Mouse (Mus musculus) heart, embryonic 16.5 days (tissue): ENCODE results near the gene Sult3a1. TPM values are rescaled to one million over a fixed set of nuclear protein-coding genes. Genes with fewer than 3 reads are reported as not detected.
"Not testable (repeated sequence)": the region's sequence is repeated elsewhere in the genome, so short reads cannot be mapped to it uniquely, and the experiment has no call there.

Experiments
- ATAC-seq: fragments of 200-750 bp; cut with Nextera tagmentation; replicated peaks from 2 replicates; pipeline ENCODE4 v1.8.0; 2017; ENCODE audit warnings: moderate number of reproducible peaks; ENCODE audit not compliant: insufficient read depth, low FRiP score; ENCODE audit errors: extremely low read depth
- H3K27ac ChIP-seq: fragments of 300-500 bp; sonication (generic); 2 replicates; pipeline ENCODE4 v1.5.1; 2014; ENCODE audit warnings: mild to moderate bottlenecking, low read length, control low read depth, moderate library complexity
- H3K27me3 ChIP-seq: fragments of 300-500 bp; sonication (generic); 2 replicates; pipeline ENCODE4 v1.6.1; 2014; ENCODE audit warnings: low read length, mixed read lengths; ENCODE audit not compliant: control insufficient read depth, insufficient read depth
- H3K36me3 ChIP-seq: fragments of 300-500 bp; sonication (generic); 2 replicates; pipeline ENCODE4 v1.6.1; 2014; ENCODE audit not compliant: control insufficient read depth, insufficient read depth
- H3K4me1 ChIP-seq: fragments of 300-500 bp; sonication (generic); 2 replicates; pipeline ENCODE4 v1.6.1; 2014; ENCODE audit warnings: low read length, mixed read lengths; ENCODE audit not compliant: control insufficient read depth, insufficient read depth
- H3K4me2 ChIP-seq: fragments of 300-500 bp; sonication (generic); 2 replicates; pipeline ENCODE4 v1.6.1; 2014; ENCODE audit warnings: low read depth, mild to moderate bottlenecking, control low read depth, low read length
- H3K4me3 ChIP-seq: fragments of 300-500 bp; sonication (generic); 2 replicates; pipeline ENCODE4 v1.5.1; 2014; ENCODE audit warnings: mild to moderate bottlenecking, control low read depth, low read length
- H3K9ac ChIP-seq: fragments of 300-500 bp; sonication (generic); 2 replicates; pipeline ENCODE4 v1.6.1; 2014; ENCODE audit warnings: low read length, control low read depth
- H3K9me3 ChIP-seq: fragments of 300-500 bp; sonication (generic); replicated peaks from 2 replicates; pipeline ENCODE4 v1.6.1; 2016; ENCODE audit warnings: low read length; ENCODE audit not compliant: control insufficient read depth
- WGBS: fragments of 180-500 bp; shearing (Covaris S2); extraction: QIAGEN DNeasy Blood & Tissue Kit; methylation state at CpG from one replicate; pipeline ENCODE4 v1.1.7; 2014; 5-methylcytosine and 5-hydroxymethylcytosine counted together
- polyA plus RNA-seq: library from polyadenylated mRNA; unstranded; fragments of >200 nt; fragmentation: Nextera tagmentation; extraction: Ambion mirVana; gene quantifications from 2 replicates; pipeline ENCODE4 v1.2.1, GENCODE M21; 2015

Gene Sult3a1
- polyA plus RNA-seq, 1 experiment from 2014 or later = not detected

- not testable (repeated sequence) for H3K4me1 ChIP-seq, H3K9ac ChIP-seq, H3K36me3 ChIP-seq, H3K27ac ChIP-seq, H3K9me3 ChIP-seq, H3K27me3 ChIP-seq, H3K4me2 ChIP-seq, ATAC-seq, H3K4me3 ChIP-seq
- WGBS = 69% methylated on average over 1 of the region's 1 CpGs
Observed at GRCm38 (mm10) chr10:33901520-33901919, 44.0 kb downstream of the Sult3a1 start.

GRCm38 (mm10) chr10:33904530-33905481 is 47.3 kb downstream of the Sult3a1 start, which contains the start of gene Rsph4a:
Gene Rsph4a, plus strand, starts transcription at chr10:33905111.
- H3K4me3 ChIP-seq = peak within 1 kb of the TSS; percentile 64
- no peaks in the 10 kb centered on the region for H3K36me3 ChIP-seq
- peak; percentile 55 for ATAC-seq
- peak within 1 kb of the TSS; percentile 89 for H3K4me2 ChIP-seq
- no peaks in the 10 kb centered on the region for H3K9me3 ChIP-seq
- H3K9ac ChIP-seq = peak within 1 kb of the TSS; percentile 52
- peaks cover 3% of the 10 kb centered on the region; the same call in 1 of the 2 replicates for H3K4me1 ChIP-seq
- no peaks in the 10 kb centered on the region for H3K27me3 ChIP-seq
- H3K27ac ChIP-seq = no peak within 1 kb of the TSS
- WGBS = 6% methylated on average over 17 of the region's 17 CpGs

- H3K4me3 ChIP-seq = peak overlapping the region; percentile 64
- H3K9me3 ChIP-seq = no peaks in the 10 kb centered on the region
- peak overlapping the region; percentile 89 for H3K4me2 ChIP-seq
- peaks cover 3% of the 10 kb centered on the region; the same call in 1 of the 2 replicates for H3K4me1 ChIP-seq
- H3K9ac ChIP-seq = peak overlapping the region; percentile 52
- H3K36me3 ChIP-seq = no peaks in the 10 kb centered on the region
- WGBS = 3% methylated on average over 6 of the region's 6 CpGs
- H3K27me3 ChIP-seq = no peaks in the 10 kb centered on the region
- no peak overlapping the region for H3K27ac ChIP-seq
- no peak for ATAC-seq
Observed at GRCm38 (mm10) chr10:33905489-33905888, 48.0 kb downstream of the Sult3a1 start.

Other genes with a start within 250 kb of the Sult3a1 start
- gene Clvs2, start 233.0 kb upstream of the Sult3a1 start, polyA plus RNA-seq = not detected in 2 replicates
- not detected in 2 replicates for gene Sult3a2, start 71.0 kb upstream of the Sult3a1 start, polyA plus RNA-seq
- gene Rsph4a, start 47.4 kb downstream of the Sult3a1 start, polyA plus RNA-seq = 0.20 and 0.25 TPM in 2 replicates
- 13.1 and 14.1 TPM in 2 replicates for gene Zup1, start 93.5 kb downstream of the Sult3a1 start, polyA plus RNA-seq
- gene Rwdd1, start 161.9 kb downstream of the Sult3a1 start, polyA plus RNA-seq = 89.5 and 94.5 TPM in 2 replicates
- gene Trappc3l, start 179.9 kb downstream of the Sult3a1 start, polyA plus RNA-seq = not detected in 2 replicates
- not detected in 2 replicates for gene Calhm4, start 186.6 kb downstream of the Sult3a1 start, polyA plus RNA-seq
- 1.8 TPM in 2 replicates for gene Calhm5, start 238.8 kb downstream of the Sult3a1 start, polyA plus RNA-seq